Comparison of ENCODE assay signal across 14 mouse cellular contexts in the genomic region with DNA sequence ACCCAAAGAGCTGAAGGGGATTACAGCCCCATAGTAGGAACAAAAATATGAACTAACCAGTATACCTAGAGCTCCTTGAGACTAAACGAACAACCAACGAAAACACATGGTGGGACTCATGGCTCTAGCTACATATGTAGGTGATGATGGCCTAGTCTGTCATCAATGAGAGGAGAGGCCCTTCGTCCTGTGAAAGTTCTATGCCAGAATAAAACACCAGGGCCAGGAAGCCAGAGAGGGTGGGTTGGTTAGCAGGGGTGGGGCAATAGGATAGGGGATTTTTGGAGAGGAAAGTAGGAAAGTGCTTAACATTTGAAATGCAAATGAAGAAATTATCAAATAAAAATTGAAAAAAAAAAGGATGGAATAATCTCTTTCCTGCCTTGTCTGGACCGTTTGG. TPM values are rescaled to one million over a fixed set of nuclear protein-coding genes. Genes with fewer than 3 reads are reported as not detected.
"Had no signal": no experiment of that assay in that cellular context is flagged by ENCODE, and none has a peak within 500 bp of the region (broad histone marks: within the 10 kb centered on the region; RNA-seq: fewer than 3 reads in every experiment).

No protein-coding gene starts in this region.

RNA-seq across cellular contexts. Expression of gene Zfp600, which starts 6.3 kb away (rescaled TPM):
- total RNA-seq: megakaryocyte, adult 5-6 weeks; megakaryocyte-erythroid progenitor cell, adult 5-6 weeks had no signal
- polyA plus RNA-seq: lung, embryonic 14.5 days; lung, embryonic 16.5 days; midbrain, embryonic 10.5 days; midbrain, embryonic 12.5 days; midbrain, embryonic 14.5 days; midbrain, embryonic 16.5 days; neural tube, embryonic 11.5 days; neural tube, embryonic 13.5 days; small intestine, adult 2 months; stomach, embryonic 15.5 days; stomach, postnatal 0 days; thymus, adult 2 months had no signal
